Mouse (Mus musculus): ENCODE data around the gene Parp4.

DNA sequence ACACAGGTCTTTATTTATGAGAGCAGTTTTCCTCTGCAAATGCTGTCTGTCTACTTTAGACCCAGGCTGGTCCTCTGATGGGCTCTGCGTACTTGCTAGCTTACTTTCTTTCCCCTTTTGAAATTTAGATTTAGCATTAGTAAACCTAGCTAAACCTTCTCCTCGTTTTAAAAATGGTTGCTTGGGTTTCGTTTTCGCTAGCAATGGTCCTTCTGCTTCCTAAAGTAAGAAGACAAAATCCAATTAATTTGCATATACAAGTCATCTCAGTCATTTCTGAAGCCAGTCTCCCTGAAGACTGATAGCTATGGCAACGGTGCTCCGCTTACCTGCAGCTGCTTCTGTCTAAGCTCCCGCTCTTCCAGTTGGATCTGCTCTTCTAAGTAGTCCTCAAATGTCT lies 22.1 kb upstream of the Parp4 start:
- TF ChIP-seq CEBPB (IDR thresholded peaks at IDR 0.05; ENCODE audit: insufficient read depth, poor library complexity, severe bottlenecking) (no peak), MAX (IDR thresholded peaks at IDR 0.05; ENCODE audit: low read depth) (no peak), TCF12 (IDR thresholded peaks at IDR 0.05; ENCODE audit: insufficient read depth, poor library complexity, severe bottlenecking) (no peak), POLR2AphosphoS2 (IDR thresholded peaks at IDR 0.05; ENCODE audit: insufficient read length, low read depth) (no peak), E2F4 (IDR thresholded peaks at IDR 0.05; ENCODE audit: insufficient read depth) (no peak), POLR2A (IDR thresholded peaks at IDR 0.05; ENCODE audit: insufficient read length, low read depth) (no peak), USF1 (IDR thresholded peaks at IDR 0.05; ENCODE audit: low read depth) (no peak), SRF (IDR thresholded peaks at IDR 0.05; ENCODE audit: control insufficient read depth, insufficient read length, low read depth) (no peak)

Data from myocyte (in vitro differentiated cells).